Mouse (Mus musculus) heart, adult 2 months (tissue): ENCODE measurements around the gene Kel.

Source experiments
- CTCF ChIP-seq: fragments of 200-600 bp; IDR thresholded peaks from 2 replicates; pipeline ENCODE4 v1.8.1; 2022; ENCODE audit warnings: antibody characterized with exemption, mild to moderate bottlenecking, moderate library complexity
- POLR2A ChIP-seq: fragments of 200-500 bp; IDR thresholded peaks from 2 replicates; pipeline ENCODE4 v1.6.1; 2011; ENCODE audit warnings: mild to moderate bottlenecking, low read depth, low read length, control low read depth; ENCODE audit not compliant: insufficient read depth

DNA sequence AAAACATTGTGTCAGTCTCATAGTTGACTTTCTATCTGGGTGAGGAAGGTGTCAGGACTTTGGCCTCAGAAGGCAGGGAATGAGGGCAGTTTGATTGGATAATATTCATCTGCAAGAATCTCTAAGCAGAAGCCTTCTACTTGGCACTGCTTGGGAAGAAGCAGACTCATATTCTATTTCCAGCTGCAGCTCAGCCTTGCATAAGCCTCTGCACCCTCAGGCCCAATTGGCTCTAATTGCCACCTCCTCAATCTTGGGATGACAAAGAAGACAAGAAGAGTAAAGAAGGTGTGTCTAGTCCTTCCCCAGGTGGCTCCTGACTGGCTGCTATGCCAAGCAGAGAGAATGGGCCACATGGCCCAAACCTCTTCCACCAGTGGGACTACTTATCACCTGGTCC, 57.5 kb downstream of the Kel start:
- no peak for TF ChIP-seq POLR2A
- TF ChIP-seq CTCF: no peak
